In the genomic region with DNA sequence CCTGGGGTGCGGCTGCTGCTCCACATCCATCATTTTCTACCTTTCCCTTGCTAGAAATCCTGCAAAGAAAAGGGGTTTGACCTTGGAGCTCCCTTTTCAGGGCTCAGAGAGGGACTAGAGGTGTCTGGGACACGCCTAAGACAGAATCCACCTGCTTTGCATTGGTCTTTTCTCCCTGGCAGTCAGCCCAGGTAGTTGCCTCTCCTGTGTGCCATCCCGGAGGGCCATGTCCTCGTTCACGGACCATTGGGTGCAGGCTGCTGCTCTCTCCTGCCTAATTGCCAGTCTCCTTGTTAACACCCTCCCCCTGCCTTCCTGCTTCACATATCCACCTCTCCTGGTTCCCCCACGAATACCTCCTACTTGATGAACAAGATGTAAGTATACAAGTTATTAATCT, we compare ENCODE assay signal across 26 mouse cellular contexts.
DNase-seq lines count a peak whose midpoint lies in the region; ATAC-seq and TF ChIP-seq lines count a peak whose summit lies in the region.
"Had no signal": no experiment of that assay in that cellular context is flagged by ENCODE, and none has a peak within 500 bp of the region (broad histone marks: within the 10 kb centered on the region; RNA-seq: fewer than 3 reads in every experiment).

No protein-coding gene starts in this region.

- 56% methylated on average over 6 of the region's 6 CpGs for WGBS in hindbrain, postnatal 0 days
- WGBS in hindbrain, embryonic 10.5 days = 74% methylated on average over 6 of the region's 6 CpGs
- WGBS in neural tube, embryonic 13.5 days = 48% methylated on average over 6 of the region's 6 CpGs

- no peak overlapping the region for H3K27ac ChIP-seq in hindbrain, postnatal 0 days
- H3K27ac ChIP-seq in hindbrain, embryonic 10.5 days = no peak overlapping the region; the same call in 1 of the 2 replicates
- 0 out of 2 replicates have a peak overlapping the region, but pooled peaks have one; percentile 6 for H3K27ac ChIP-seq in neural tube, embryonic 13.5 days (replicated peaks)
- H3K27ac ChIP-seq: embryonic facial prominence, embryonic 10.5 days; hindbrain, embryonic 12.5 days; intestine, embryonic 15.5 days; layer of hippocampus, adult 2 months; liver, embryonic 13.5 days; midbrain, embryonic 12.5 days had no signal

- no peak overlapping the region for H3K4me2 ChIP-seq in hindbrain, postnatal 0 days (ENCODE audit: low read depth, low read length)
- no peak overlapping the region for H3K4me2 ChIP-seq in neural tube, embryonic 13.5 days
- H3K4me2 ChIP-seq: heart, embryonic 12.5 days; hindbrain, embryonic 12.5 days; intestine, embryonic 15.5 days; liver, embryonic 13.5 days; midbrain, embryonic 12.5 days had no signal

- no peak overlapping the region for H3K9ac ChIP-seq in hindbrain, postnatal 0 days (replicated peaks; ENCODE audit: low read length)
- H3K9ac ChIP-seq in neural tube, embryonic 13.5 days = no peak overlapping the region
- H3K9ac ChIP-seq: heart, embryonic 12.5 days; hindbrain, embryonic 12.5 days; intestine, embryonic 15.5 days; liver, embryonic 13.5 days; midbrain, embryonic 12.5 days had no signal

- no peaks in the 10 kb centered on the region for H3K9me3 ChIP-seq in hindbrain, postnatal 0 days (ENCODE audit: low read length)
- H3K9me3 ChIP-seq in hindbrain, embryonic 10.5 days = no peaks in the 10 kb centered on the region
- H3K9me3 ChIP-seq in neural tube, embryonic 13.5 days = no peaks in the 10 kb centered on the region
- H3K9me3 ChIP-seq: embryonic facial prominence, embryonic 10.5 days; heart, embryonic 12.5 days; hindbrain, embryonic 12.5 days; intestine, embryonic 15.5 days; liver, embryonic 13.5 days; midbrain, embryonic 12.5 days had no signal

- ATAC-seq in hindbrain, postnatal 0 days = no peak
- no peak; the same call in 1 of the 2 replicates for ATAC-seq in neural tube, embryonic 13.5 days (ENCODE audit: low read depth)
- ATAC-seq: forebrain, embryonic 16.5 days; intestine, embryonic 15.5 days had no signal

- no peak overlapping the region for H3K4me3 ChIP-seq in hindbrain, postnatal 0 days (ENCODE audit: low read length)
- H3K4me3 ChIP-seq in hindbrain, embryonic 10.5 days = no peak overlapping the region
- no peak overlapping the region for H3K4me3 ChIP-seq in neural tube, embryonic 13.5 days
- H3K4me3 ChIP-seq: embryonic facial prominence, embryonic 10.5 days; heart, embryonic 12.5 days; hindbrain, embryonic 12.5 days; intestine, embryonic 15.5 days; layer of hippocampus, adult 2 months; liver, embryonic 13.5 days; midbrain, embryonic 12.5 days had no signal

- H3K4me1 ChIP-seq in hindbrain, postnatal 0 days (ENCODE audit: insufficient read depth, low read length) = peaks cover 8% of the 10 kb centered on the region; the same call in 1 of the 2 replicates
- H3K4me1 ChIP-seq in hindbrain, embryonic 10.5 days (replicated peaks) = peaks cover 20% of the 10 kb centered on the region
- H3K4me1 ChIP-seq in neural tube, embryonic 13.5 days (replicated peaks) = peaks cover 22% of the 10 kb centered on the region
- H3K4me1 ChIP-seq: heart, embryonic 12.5 days; intestine, embryonic 15.5 days; liver, embryonic 13.5 days had no signal

- no peak for TF ChIP-seq CTCF in hindbrain, postnatal 0 days (IDR thresholded peaks at IDR 0.05; ENCODE audit: low read depth)

- DNase-seq in hindbrain, postnatal 0 days (ENCODE audit: low spot score) = peak; percentile 33
- DNase-seq in hindbrain, embryonic 10.5 days (ENCODE audit: low spot score) = no peak
- no peak for DNase-seq in neural tube, embryonic 10.5 days (ENCODE audit: extremely low spot score, low spot score)
- DNase-seq in kidney, postnatal 14 days = peak; percentile 68
- DNase-seq in frontal cortex, postnatal 10 days (ENCODE audit: low spot score in 2 of 2) = no peak
- no peak for DNase-seq in B cell, adult 2 months
- no peak for DNase-seq in cerebellum, adult 9-10 months
- DNase-seq: adrenal gland, postnatal 10 days; cerebellum, adult 8-10 months; gastrocnemius, postnatal 25 days; heart, adult 18-20 months; heart, postnatal 10 days; liver, embryonic 13.5 days; lung, adult 2 months; lung, postnatal 14 days; right cerebral cortex, postnatal 4 days; thymus, adult 18-20 months; thymus, postnatal 36 days had no signal

- H3K27me3 ChIP-seq in hindbrain, postnatal 0 days (ENCODE audit: insufficient read depth, low read length) = no peaks in the 10 kb centered on the region
- peaks cover 18% of the 10 kb centered on the region for H3K27me3 ChIP-seq in hindbrain, embryonic 10.5 days (ENCODE audit: insufficient read depth, poor library complexity, severe bottlenecking)
- H3K27me3 ChIP-seq in neural tube, embryonic 13.5 days = 0 out of 2 replicates have a peak, but pooled peaks cover 5% of the 10 kb centered on the region
- H3K27me3 ChIP-seq: hindbrain, embryonic 12.5 days; intestine, embryonic 15.5 days; liver, embryonic 13.5 days; midbrain, embryonic 12.5 days had no signal

- H3K36me3 ChIP-seq in hindbrain, postnatal 0 days (ENCODE audit: insufficient read depth, low read length) = no peaks in the 10 kb centered on the region
- no peaks in the 10 kb centered on the region for H3K36me3 ChIP-seq in hindbrain, embryonic 10.5 days
- no peaks in the 10 kb centered on the region for H3K36me3 ChIP-seq in neural tube, embryonic 13.5 days
- H3K36me3 ChIP-seq: embryonic facial prominence, embryonic 10.5 days; heart, embryonic 12.5 days; hindbrain, embryonic 12.5 days; intestine, embryonic 15.5 days; liver, embryonic 13.5 days; midbrain, embryonic 12.5 days had no signal

Comparison
In these comparisons a context has a peak if more than half of its experiments do, and no peak if none do; other contexts are left out.
1. DNase-seq: peak in hindbrain, postnatal 0 days (single experiment) and kidney, postnatal 14 days (single experiment); none in hindbrain, embryonic 10.5 days (single experiment), neural tube, embryonic 10.5 days (single experiment), frontal cortex, postnatal 10 days (0 of 2), B cell, adult 2 months (0 of 2) and cerebellum, adult 9-10 months (single experiment).